Mouse (Mus musculus) adrenal gland, postnatal 36 days (tissue): ENCODE data around the gene Mast3. TPM values are rescaled to one million over a fixed set of nuclear protein-coding genes. Genes with fewer than 3 reads are reported as not detected.

ENCODE experiments used
- DNase-seq, 2 experiments: peaks; one replicate each; pipeline ENCODE4 v3.0.0; 2021; ENCODE audit warnings: mixed read lengths in 1 of 2
- total RNA-seq, 2 experiments: library from RNA; stranded (reverse); gene quantifications; 2 replicates each; pipeline ENCODE4 v1.2.3; 2021

Gene Mast3
- total RNA-seq, 2 experiments from 2014 or later: 16.8 to 19.0 TPM

- peak in 1 of 2 experiments; percentile 6 for DNase-seq
Observed at GRCm38 (mm10) chr8:70762118-70762517, 42.7 kb downstream of the Mast3 start.

- peak; percentile 94 to 96 for DNase-seq
Observed at GRCm38 (mm10) chr8:70760775-70761406, 44.0 kb downstream of the Mast3 start, which contains the start of gene Mpv17l2. Mpv17l2 (minus strand) TSS chr8:70760946.

GRCm38 (mm10) chr8:70760350-70760749, 44.5 kb downstream of the Mast3 start:
- peak in 1 of 2 experiments; percentile 45 for DNase-seq

- DNase-seq: peak; percentile 81 to 82
Observed at GRCm38 (mm10) chr8:70758616-70759561, 46.0 kb downstream of the Mast3 start.

GRCm38 (mm10) chr8:70758308-70758615, 46.6 kb downstream of the Mast3 start:
- DNase-seq: no peak

GRCm38 (mm10) chr8:70757523-70758307, 47.1 kb downstream of the Mast3 start:
- DNase-seq: peak; percentile 49 to 53

GRCm38 (mm10) chr8:70756476-70757040, 48.3 kb downstream of the Mast3 start:
- no peak for DNase-seq

- peak in 1 of 2 experiments; percentile 55 for DNase-seq
Observed at GRCm38 (mm10) chr8:70755661-70756475, 49.0 kb downstream of the Mast3 start.

GRCm38 (mm10) chr8:70754871-70755660, 49.8 kb downstream of the Mast3 start:
- DNase-seq: peak; percentile 68 to 81

GRCm38 (mm10) chr8:70754043-70754870, 50.6 kb downstream of the Mast3 start, which contains the start of gene Rab3a:
Rab3a (plus strand) TSS chr8:70754679.
- DNase-seq: peak; percentile 97 to 98

GRCm38 (mm10) chr8:70753151-70753550, 51.7 kb downstream of the Mast3 start:
- DNase-seq: peak; percentile 83 to 88

- DNase-seq: peak; percentile 83 to 89
Observed at GRCm38 (mm10) chr8:70752000-70752764, 52.7 kb downstream of the Mast3 start.

- no peak for DNase-seq
Observed at GRCm38 (mm10) chr8:70750128-70750680, 54.6 kb downstream of the Mast3 start.

GRCm38 (mm10) chr8:70749097-70749674, 55.7 kb downstream of the Mast3 start:
- no peak for DNase-seq

GRCm38 (mm10) chr8:70748246-70749096, 56.4 kb downstream of the Mast3 start:
- DNase-seq: no peak

- DNase-seq: no peak
Observed at GRCm38 (mm10) chr8:70747211-70747890, 57.5 kb downstream of the Mast3 start.
